Mouse (Mus musculus) embryonic fibroblast, embryonic 13.5 days (primary cell): ENCODE results near the gene Abca14. TPM values are rescaled to one million over a fixed set of nuclear protein-coding genes. Genes with fewer than 3 reads are reported as not detected.

Source experiments
- H3K27ac ChIP-seq: 2 replicates; pipeline ENCODE4 v1.5.1; 2012; ENCODE audit warnings: low read length, control low read depth, inconsistent platforms; ENCODE audit not compliant: insufficient read depth
- H3K4me1 ChIP-seq: 2 replicates; pipeline ENCODE4 v1.6.1; 2011; ENCODE audit warnings: low read length; ENCODE audit not compliant: control insufficient read depth, insufficient read depth
- H3K4me3 ChIP-seq: 2 replicates; pipeline ENCODE4 v1.5.1; 2011; ENCODE audit warnings: mild to moderate bottlenecking, control low read depth, low read length; ENCODE audit not compliant: insufficient read depth
- CTCF ChIP-seq: IDR thresholded peaks from 2 replicates; pipeline ENCODE4 v1.5.1; 2011; ENCODE audit warnings: mild to moderate bottlenecking, control low read depth, low read length, moderate library complexity, borderline replicate concordance; ENCODE audit not compliant: insufficient read depth
- POLR2A ChIP-seq: IDR thresholded peaks from 2 replicates; pipeline ENCODE4 v1.6.1; 2011; ENCODE audit warnings: low read depth, mild to moderate bottlenecking, control low read depth, low read length, moderate library complexity
- polyA plus RNA-seq: library from polyadenylated mRNA; stranded (reverse); fragments of >200 nt; gene quantifications from 2 replicates; pipeline ENCODE4 v1.2.4, GENCODE M21; 2011; ENCODE audit warnings: low read depth; ENCODE audit not compliant: missing spikeins, insufficient read length

Abca14 gene
- polyA plus RNA-seq, 1 experiment, result not detected

- Histone ChIP-seq H3K27ac (no peak overlapping the region), H3K4me3 (peak overlapping the region; percentile 17; the same call in 1 of the 2 replicates), H3K4me1 (no peaks in the 10 kb centered on the region; the same call in 1 of the 2 replicates)
- TF ChIP-seq CTCF (no peak), POLR2A (no peak)
These were observed 123.7 kb downstream of the Abca14 start for GRCm38 (mm10) chr7:120327220-120328073.

DNA sequence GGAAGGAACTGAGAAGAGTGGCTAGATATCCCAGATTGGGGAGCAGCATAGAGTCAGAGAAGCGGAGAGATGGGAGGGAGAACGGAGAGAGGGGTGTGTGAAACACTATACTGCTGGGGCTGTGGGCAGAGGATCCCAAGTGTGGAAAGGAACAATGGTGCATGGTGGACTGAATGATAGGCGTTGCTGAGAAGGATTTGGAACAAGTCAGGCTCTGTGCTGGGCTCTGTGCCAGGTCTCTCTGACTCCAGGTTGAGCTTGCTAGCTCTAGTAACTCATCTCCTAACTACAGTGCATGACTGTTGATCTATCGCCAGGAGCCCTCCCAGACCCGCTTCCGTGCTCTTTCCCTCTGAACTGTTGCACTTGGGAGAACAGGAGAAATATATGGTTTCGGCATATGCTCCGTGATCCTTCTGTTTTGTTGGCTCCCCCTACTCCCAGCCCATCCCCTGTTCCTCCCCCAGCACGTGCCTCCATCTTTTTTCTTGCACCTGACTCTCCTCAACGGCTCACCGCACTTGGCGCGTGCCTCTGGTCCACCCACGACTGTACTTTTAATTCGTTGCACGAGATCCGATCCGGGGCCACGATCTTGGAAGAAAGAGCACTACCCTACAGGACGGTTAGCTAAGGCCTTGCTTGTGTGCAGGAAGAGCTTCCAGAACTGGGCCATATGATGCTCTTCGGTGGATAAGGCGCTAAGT, 124.5 kb downstream of the Abca14 start, which contains the start of gene Abca15:
Gene Abca15, plus strand, starts transcription at position 584 of the 707 bp plus-strand sequence.
- Histone ChIP-seq H3K4me3 (0 out of 2 replicates have a peak within 1 kb of the TSS, but pooled peaks have one; percentile 17), H3K4me1 (no peaks in the 10 kb centered on the region; the same call in 1 of the 2 replicates), H3K27ac (no peak within 1 kb of the TSS)
- no peak for TF ChIP-seq CTCF
- no peak for TF ChIP-seq POLR2A

DNA sequence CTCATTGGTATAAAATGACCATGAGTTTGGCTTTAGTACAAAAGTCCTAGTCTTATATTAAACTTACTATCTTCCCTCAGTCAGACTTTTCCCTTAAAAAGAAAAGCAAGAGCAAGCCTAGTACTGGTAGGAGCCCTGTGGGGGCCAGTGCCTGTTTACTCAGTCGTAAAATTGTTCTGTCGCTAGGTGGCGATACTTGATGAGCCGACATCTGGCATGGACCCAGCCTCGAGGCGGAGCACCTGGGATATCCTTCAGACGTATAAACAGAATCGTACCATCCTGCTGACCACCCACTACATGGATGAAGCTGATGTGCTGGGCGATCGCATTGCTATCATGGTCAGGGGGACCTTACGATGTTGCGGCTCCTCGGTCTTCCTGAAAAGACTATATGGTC, 157.4 kb downstream of the Abca14 start:
- no peak overlapping the region for H3K27ac ChIP-seq
- no peak overlapping the region for H3K4me3 ChIP-seq
- TF ChIP-seq CTCF, result no peak
- TF ChIP-seq POLR2A, result no peak
- H3K4me1 ChIP-seq, result no peaks in the 10 kb centered on the region

Other genes starting within 250 kb of the Abca14 start
- not detected in 2 replicates for gene Dnah3, start 108.7 kb upstream of the Abca14 start, polyA plus RNA-seq
- gene Tmem159, start 101.6 kb upstream of the Abca14 start, polyA plus RNA-seq, result 19.9 and 24.3 TPM in 2 replicates
- not detected in 2 replicates for gene Zp2, start 58.7 kb upstream of the Abca14 start, polyA plus RNA-seq
- gene Anks4b, start 30.1 kb upstream of the Abca14 start, polyA plus RNA-seq, result not detected in 2 replicates
- 0.63 TPM in 1 of 2 replicates, not detected in the other for gene Crym, start 1.9 kb upstream of the Abca14 start, polyA plus RNA-seq
- gene Abca15, start 124.7 kb downstream of the Abca14 start, polyA plus RNA-seq, result not detected in 2 replicates
- gene Abca16, start 205.7 kb downstream of the Abca14 start, polyA plus RNA-seq, result not detected in 2 replicates